11 mouse cellular contexts compared by ENCODE assay signal in the genomic region with DNA sequence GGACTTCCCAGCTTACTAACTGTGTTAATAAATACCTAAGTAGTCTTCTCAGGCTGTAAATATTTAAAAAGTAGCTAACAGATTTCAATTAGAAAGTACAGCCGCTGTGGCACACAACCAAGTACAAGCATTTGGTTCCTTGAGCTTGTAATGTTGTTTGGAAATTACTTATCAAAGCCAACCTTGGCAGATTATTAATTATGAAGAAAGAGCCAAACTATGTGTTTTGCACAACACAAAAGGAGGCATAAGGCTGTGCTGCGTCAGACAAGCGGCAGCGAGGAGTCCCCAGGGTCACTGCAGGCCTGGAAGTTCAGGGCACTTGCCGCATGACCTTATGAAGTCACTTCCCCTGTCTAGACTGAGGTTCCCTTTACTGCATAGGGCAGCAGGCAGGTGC.
"Had no signal": no experiment of that assay in that cellular context is flagged by ENCODE, and none has a peak within 500 bp of the region (broad histone marks: within the 10 kb centered on the region; RNA-seq: fewer than 3 reads in every experiment).

No protein-coding gene starts in this region.

- H3K27me3 ChIP-seq: limb, embryonic 13.5 days; midbrain, embryonic 13.5 days; neural tube, embryonic 15.5 days had no signal

- DNase-seq: left cerebral cortex, postnatal 4 days; lung, adult 18-20 months; right cerebral cortex, postnatal 4 days; spleen, adult 18-20 months; thymus, adult 2 months; thymus, postnatal 25 days had no signal

- H3K4me2 ChIP-seq: limb, embryonic 13.5 days; midbrain, embryonic 13.5 days; neural tube, embryonic 15.5 days had no signal

- H3K9ac ChIP-seq: limb, embryonic 13.5 days; liver, embryonic 14.5 days; midbrain, embryonic 13.5 days; neural tube, embryonic 15.5 days had no signal

- H3K4me3 ChIP-seq: layer of hippocampus, adult 2 months; limb, embryonic 13.5 days; midbrain, embryonic 13.5 days; neural tube, embryonic 15.5 days had no signal

- H3K27ac ChIP-seq: layer of hippocampus, adult 2 months; limb, embryonic 13.5 days; liver, embryonic 14.5 days; midbrain, embryonic 13.5 days; neural tube, embryonic 15.5 days had no signal

- ATAC-seq: midbrain, embryonic 13.5 days had no signal

- H3K9me3 ChIP-seq: limb, embryonic 13.5 days; midbrain, embryonic 13.5 days; neural tube, embryonic 15.5 days had no signal
